Mouse (Mus musculus) intestine, postnatal 0 days (tissue): ENCODE measurements around the gene Ccdc148. TPM values are rescaled to one million over a fixed set of nuclear protein-coding genes. Genes with fewer than 3 reads are reported as not detected.

Experiments used
- ATAC-seq: fragments of 200-750 bp; cut with Nextera tagmentation; 2 replicates; pipeline ENCODE4 v1.8.0; 2017; ENCODE audit warnings: mild to moderate bottlenecking, moderate TSS enrichment, moderate library complexity
- H3K27ac ChIP-seq: fragments of 300-500 bp; sonication (generic); 2 replicates; pipeline ENCODE4 v1.5.1; 2014; ENCODE audit warnings: mild to moderate bottlenecking, low read depth, low read length, moderate library complexity
- H3K27me3 ChIP-seq: fragments of 300-500 bp; sonication (generic); replicated peaks from 2 replicates; pipeline ENCODE4 v1.6.1; 2014; ENCODE audit warnings: low read length, mixed read lengths; ENCODE audit not compliant: control insufficient read depth, insufficient read depth
- H3K36me3 ChIP-seq: fragments of 300-500 bp; sonication (generic); 2 replicates; pipeline ENCODE4 v1.6.1; 2014; ENCODE audit warnings: mild to moderate bottlenecking, moderate library complexity; ENCODE audit not compliant: control insufficient read depth, insufficient read depth
- H3K4me1 ChIP-seq: fragments of 300-500 bp; sonication (generic); replicated peaks from 2 replicates; pipeline ENCODE4 v1.6.1; 2014; ENCODE audit warnings: antibody characterized with exemption, low read length, mixed read lengths; ENCODE audit not compliant: control insufficient read depth, insufficient read depth
- H3K4me2 ChIP-seq: fragments of 300-500 bp; sonication (generic); replicated peaks from 2 replicates; pipeline ENCODE4 v1.6.1; 2014; ENCODE audit warnings: low read depth, mild to moderate bottlenecking, moderate library complexity
- H3K4me3 ChIP-seq: fragments of 300-500 bp; sonication (generic); 2 replicates; pipeline ENCODE4 v1.5.1; 2014; ENCODE audit warnings: low read depth, low read length
- H3K9ac ChIP-seq: fragments of 300-500 bp; sonication (generic); 2 replicates; pipeline ENCODE4 v1.6.1; 2014; ENCODE audit warnings: mild to moderate bottlenecking, low read depth, low read length
- H3K9me3 ChIP-seq: fragments of 300-500 bp; sonication (generic); 2 replicates; pipeline ENCODE4 v1.6.1; 2016; ENCODE audit warnings: mixed run types; ENCODE audit not compliant: control insufficient read depth
- CTCF ChIP-seq: sonication (generic); IDR thresholded peaks from 2 replicates; pipeline ENCODE4 v1.5.1; 2016; ENCODE audit warnings: low read depth, mild to moderate bottlenecking, control low read depth, antibody characterized with exemption, moderate library complexity
- WGBS: fragments of 180-500 bp; shearing (Covaris S2); extraction: QIAGEN DNeasy Blood & Tissue Kit; methylation state at CpG from one replicate; pipeline ENCODE4 v1.1.7; 2014; 5-methylcytosine and 5-hydroxymethylcytosine counted together
- polyA plus RNA-seq: library from polyadenylated mRNA; unstranded; fragments of >200 nt; fragmentation: Nextera tagmentation; extraction: Ambion mirVana; gene quantifications from 2 replicates; pipeline ENCODE4 v1.2.1, GENCODE M21; 2015

Ccdc148 gene
- polyA plus RNA-seq, 1 experiment from 2014 or later: 0.81 TPM

- Histone ChIP-seq H3K27me3 (no peaks in the 10 kb centered on the region), H3K9ac (no peak overlapping the region), H3K4me1 (peaks cover 9% of the 10 kb centered on the region), H3K27ac (no peak overlapping the region), H3K36me3 (0 out of 2 replicates have a peak, but pooled peaks cover 10% of the 10 kb centered on the region), H3K4me2 (no peak overlapping the region), H3K9me3 (no peaks in the 10 kb centered on the region), H3K4me3 (no peak overlapping the region)
- no peak for TF ChIP-seq CTCF
- 77% methylated on average over 11 of the region's 11 CpGs for WGBS
- peak; percentile 44; the same call in 1 of the 2 replicates for ATAC-seq
These were observed 23.9 kb upstream of the Ccdc148 start for GRCm38 (mm10) chr2:59184107-59185064.

DNA sequence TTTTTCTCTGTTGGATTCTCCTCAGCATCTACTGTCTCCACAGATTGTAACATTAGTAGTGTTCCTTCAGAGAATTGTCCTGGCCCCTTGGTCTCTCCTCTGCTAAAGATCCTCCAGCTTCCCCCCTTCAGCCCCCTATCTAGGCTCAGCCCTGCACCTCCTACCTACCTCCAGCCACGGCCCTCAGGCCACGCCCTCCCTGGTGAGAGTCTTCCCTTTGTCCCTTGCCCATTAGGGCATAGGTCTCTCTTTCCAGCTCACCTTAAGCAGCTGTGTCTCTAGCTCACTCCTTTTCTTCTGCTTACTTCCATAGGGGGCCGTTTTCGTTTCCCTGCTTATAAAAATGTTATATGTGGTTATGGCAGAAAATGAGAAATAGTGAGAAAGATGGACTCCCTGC is 23.1 kb upstream of the Ccdc148 start:
- H3K4me1 ChIP-seq: peaks cover 13% of the 10 kb centered on the region
- no peak overlapping the region for H3K9ac ChIP-seq
- TF ChIP-seq CTCF: no peak
- H3K27ac ChIP-seq: no peak overlapping the region
- WGBS: 59% methylated on average over 4 of the region's 4 CpGs
- H3K27me3 ChIP-seq: no peaks in the 10 kb centered on the region
- no peaks in the 10 kb centered on the region for H3K9me3 ChIP-seq
- H3K36me3 ChIP-seq: 0 out of 2 replicates have a peak, but pooled peaks cover 10% of the 10 kb centered on the region
- no peak overlapping the region for H3K4me3 ChIP-seq
- no peak for ATAC-seq
- H3K4me2 ChIP-seq: no peak overlapping the region

DNA sequence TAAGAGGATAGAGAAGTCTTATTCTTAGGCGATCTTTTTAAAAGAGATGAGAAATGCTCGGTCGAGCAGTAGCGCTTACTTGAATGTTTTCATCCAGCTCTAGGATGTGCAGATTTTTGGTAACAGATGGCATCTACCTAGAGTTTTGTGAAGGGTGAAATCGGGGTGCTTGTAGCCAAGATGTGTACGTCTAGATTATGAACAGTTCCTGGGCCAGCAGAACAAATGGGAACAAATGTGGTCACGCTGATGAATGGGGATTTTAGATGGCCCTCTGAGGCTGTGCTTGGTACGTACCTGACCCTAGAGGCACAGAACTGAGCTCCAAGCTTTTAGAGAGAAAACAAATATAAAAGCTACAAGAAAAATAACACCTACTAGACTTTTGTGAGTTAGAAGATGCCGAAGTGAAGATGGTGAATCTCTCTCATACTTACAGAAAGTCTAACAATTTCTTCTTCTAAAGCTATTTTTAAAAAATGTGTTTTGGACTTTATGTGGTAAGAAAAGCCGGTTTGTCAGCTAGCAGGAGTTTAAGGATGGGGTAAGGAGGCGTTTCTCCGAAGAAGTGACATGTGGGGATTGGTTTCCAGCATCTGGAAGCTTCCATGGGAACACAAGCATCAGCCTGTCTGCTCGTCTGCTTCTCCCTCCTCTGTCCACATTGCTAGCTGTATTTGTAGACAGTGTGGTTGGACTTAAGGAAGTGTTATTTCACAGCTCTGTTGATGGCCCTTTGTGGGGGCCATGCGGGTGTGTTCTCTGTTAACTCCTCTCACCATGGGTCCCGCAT is 21.0 kb upstream of the Ccdc148 start:
- Histone ChIP-seq H3K27ac (no peak overlapping the region), H3K9ac (no peak overlapping the region), H3K27me3 (no peaks in the 10 kb centered on the region), H3K9me3 (no peaks in the 10 kb centered on the region), H3K4me3 (no peak overlapping the region), H3K4me1 (peaks cover 13% of the 10 kb centered on the region), H3K4me2 (no peak overlapping the region), H3K36me3 (no peaks in the 10 kb centered on the region)
- no peak for ATAC-seq
- TF ChIP-seq CTCF: no peak
- 86% methylated on average over 15 of the region's 15 CpGs for WGBS

- no peak for TF ChIP-seq CTCF
- no peak overlapping the region for H3K4me2 ChIP-seq
- no peak for ATAC-seq
- no peaks in the 10 kb centered on the region for H3K27me3 ChIP-seq
- H3K4me3 ChIP-seq: no peak overlapping the region
- WGBS: 40% methylated on average over 5 of the region's 5 CpGs
- H3K9ac ChIP-seq: no peak overlapping the region
- no peaks in the 10 kb centered on the region for H3K36me3 ChIP-seq
- H3K9me3 ChIP-seq: no peaks in the 10 kb centered on the region
- H3K4me1 ChIP-seq: peaks cover 13% of the 10 kb centered on the region
- H3K27ac ChIP-seq: no peak overlapping the region
These were observed 19.0 kb upstream of the Ccdc148 start for GRCm38 (mm10) chr2:59179487-59179886.

DNA sequence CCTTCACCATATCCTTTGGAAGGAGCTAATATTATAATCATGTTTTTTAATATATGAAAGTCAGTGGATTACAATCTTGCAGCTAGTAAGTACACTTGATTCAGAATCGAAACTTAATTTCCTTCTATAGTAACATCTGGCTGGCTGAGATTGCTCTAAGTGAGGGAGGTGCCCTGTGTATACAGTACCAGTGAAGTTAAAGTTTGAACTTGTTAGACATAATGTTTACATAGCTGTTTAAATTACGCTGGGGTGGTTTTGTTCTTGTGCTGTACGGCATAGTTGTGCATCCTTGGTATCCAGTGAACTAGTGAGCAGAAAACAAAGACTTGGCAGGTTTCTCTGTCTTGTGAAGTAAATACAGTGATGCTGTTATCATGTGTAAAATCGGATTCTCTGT is 18.5 kb upstream of the Ccdc148 start:
- Histone ChIP-seq H3K4me1 (peaks cover 13% of the 10 kb centered on the region), H3K4me3 (no peak overlapping the region), H3K4me2 (0 out of 2 replicates have a peak overlapping the region, but pooled peaks have one; percentile 18), H3K27me3 (no peaks in the 10 kb centered on the region), H3K9me3 (no peaks in the 10 kb centered on the region), H3K9ac (no peak overlapping the region), H3K27ac (no peak overlapping the region), H3K36me3 (no peaks in the 10 kb centered on the region)
- 17% methylated on average over 4 of the region's 4 CpGs for WGBS
- TF ChIP-seq CTCF: no peak
- ATAC-seq: no peak; the same call in 1 of the 2 replicates

- Histone ChIP-seq H3K4me2 (no peak overlapping the region), H3K4me3 (no peak overlapping the region), H3K27ac (no peak overlapping the region), H3K9me3 (no peaks in the 10 kb centered on the region), H3K36me3 (no peaks in the 10 kb centered on the region), H3K27me3 (no peaks in the 10 kb centered on the region), H3K9ac (no peak overlapping the region), H3K4me1 (peaks cover 13% of the 10 kb centered on the region)
- ATAC-seq: no peak
- TF ChIP-seq CTCF: no peak
- 86% methylated on average over 8 of the region's 8 CpGs for WGBS
These were observed 17.7 kb upstream of the Ccdc148 start for GRCm38 (mm10) chr2:59178191-59178590.
